Mouse (Mus musculus): ENCODE results near the gene Pcyt1a. TPM values are rescaled to one million over a fixed set of nuclear protein-coding genes. Genes with fewer than 3 reads are reported as not detected.
A peak's percentile ranks its signal among the peaks of the same experiment; 100 is the strongest.

Pcyt1a gene
- total and polyA plus RNA-seq, 3 experiments: 36.9 to 53.7 TPM; not detected in 1

DNA sequence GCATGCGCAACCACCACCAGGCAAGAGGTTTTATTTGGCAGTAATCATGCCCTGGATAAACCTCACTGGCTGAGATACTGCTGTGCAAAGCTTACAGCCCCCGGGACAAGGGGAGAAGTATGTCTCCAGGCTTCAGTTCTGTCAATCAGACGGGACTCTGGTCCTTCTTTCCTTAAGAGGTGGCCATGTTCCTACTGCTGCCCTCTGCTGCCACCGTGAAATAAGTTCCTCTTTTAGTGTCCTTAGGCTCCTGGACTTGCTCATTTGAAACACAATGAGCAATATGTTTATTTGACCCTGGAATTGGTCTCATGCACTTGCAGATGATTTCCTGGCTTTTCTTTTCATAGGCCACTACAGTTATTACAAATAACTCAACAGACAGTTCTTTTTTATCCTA is 29.8 kb downstream of the Pcyt1a start:
- H3K9me3 ChIP-seq (replicated peaks; ENCODE audit: insufficient read depth, low read length): no peaks in the 10 kb centered on the region
- no peak for TF ChIP-seq MYC (IDR thresholded peaks at IDR 0.05; ENCODE audit: low read depth, low read length)
- TF ChIP-seq ZKSCAN1 (IDR thresholded peaks at IDR 0.05; ENCODE audit: low read depth, low read length): no peak
- TF ChIP-seq ZC3H11A (IDR thresholded peaks at IDR 0.05; ENCODE audit: low read depth, low read length): no peak
- peak in 1 of 3 experiments; percentile 33; a peak in 2 of 6 replicates for TF ChIP-seq CTCF (IDR thresholded peaks at IDR 0.05 in 2 of 3, conservative IDR thresholded peaks at IDR 0.05 in 1 of 3; ENCODE audit: control insufficient read depth in 1 of 3, insufficient read depth in 1 of 3, low read depth in 2 of 3, low read length in 3 of 3, poor library complexity in 1 of 3, severe bottlenecking in 1 of 3)
- no peak for TF ChIP-seq POLR2A (IDR thresholded peaks at IDR 0.05; ENCODE audit: control insufficient read depth in 1 of 2, insufficient read depth in 1 of 2, low read depth in 1 of 2, low read length in 2 of 2, poor library complexity in 1 of 2)
- no peak for TF ChIP-seq GABPA (IDR thresholded peaks at IDR 0.05; ENCODE audit: low read depth, low read length)
- TF ChIP-seq E2F4 (IDR thresholded peaks at IDR 0.05; ENCODE audit: borderline replicate concordance, low read depth, low read length): no peak
- TF ChIP-seq SMC3 (IDR thresholded peaks at IDR 0.05; ENCODE audit: low read depth, low read length): peak; percentile 41
- no peak for TF ChIP-seq KAT2A (conservative IDR thresholded peaks at IDR 0.05; ENCODE audit: low read depth, low read length)
- H3K4me1 ChIP-seq (ENCODE audit: control insufficient read depth in 1 of 2, insufficient read depth in 2 of 2, low read length in 2 of 2): peaks cover 9% of the 10 kb centered on the region in 2 experiments
- no peak overlapping the region for H3K9ac ChIP-seq (ENCODE audit: control insufficient read depth, low read depth, low read length, poor library complexity, severe bottlenecking)
- no peak overlapping the region for H3K27ac ChIP-seq (ENCODE audit: control insufficient read depth, low read depth, low read length)
- no peak overlapping the region for H3K4me3 ChIP-seq (ENCODE audit: control insufficient read depth in 1 of 2, insufficient read depth in 1 of 2, low read depth in 2 of 2, low read length in 2 of 2)
- no peak for DNase-seq (ENCODE audit: low read depth, low spot score)
- H3K27me3 ChIP-seq (ENCODE audit: control insufficient read depth in 1 of 2, insufficient read depth in 2 of 2, low read length in 2 of 2): no peaks in the 10 kb centered on the region
- H3K79me2 ChIP-seq (ENCODE audit: control insufficient read depth, insufficient read depth, low read length, poor library complexity): no peaks in the 10 kb centered on the region
- peaks cover 10 to 14% of the 10 kb centered on the region in 2 experiments for H3K36me3 ChIP-seq (ENCODE audit: control insufficient read depth in 1 of 2, insufficient read depth in 2 of 2, low read length in 2 of 2)

DNA sequence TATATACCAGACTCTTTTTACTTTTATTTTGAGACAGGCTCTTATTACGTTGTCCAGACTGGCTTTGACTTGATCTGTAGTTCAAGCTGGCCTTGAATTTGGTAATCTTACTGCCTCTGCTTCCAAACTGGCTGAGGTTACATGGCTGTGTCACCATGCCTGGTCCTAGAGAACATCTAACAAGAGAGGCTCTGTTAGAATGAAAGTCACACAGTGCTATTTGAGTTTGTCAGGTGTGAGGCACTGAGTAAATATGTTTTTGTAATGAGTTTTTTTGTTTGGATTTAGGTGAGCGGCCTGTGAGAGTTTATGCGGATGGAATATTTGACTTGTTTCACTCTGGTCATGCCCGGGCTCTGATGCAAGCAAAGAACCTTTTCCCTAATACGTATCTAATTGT is 31.0 kb downstream of the Pcyt1a start:
- no peak overlapping the region for H3K9ac ChIP-seq (ENCODE audit: control insufficient read depth, low read depth, low read length, poor library complexity, severe bottlenecking)
- no peak overlapping the region for H3K4me3 ChIP-seq (ENCODE audit: control insufficient read depth in 1 of 2, insufficient read depth in 1 of 2, low read depth in 2 of 2, low read length in 2 of 2)
- no peaks in the 10 kb centered on the region for H3K27me3 ChIP-seq (ENCODE audit: control insufficient read depth in 1 of 2, insufficient read depth in 2 of 2, low read length in 2 of 2)
- peaks cover 4 to 14% of the 10 kb centered on the region in 2 experiments; a peak in 3 of 4 replicates for H3K36me3 ChIP-seq (ENCODE audit: control insufficient read depth in 1 of 2, insufficient read depth in 2 of 2, low read length in 2 of 2)
- no peaks in the 10 kb centered on the region for H3K9me3 ChIP-seq (replicated peaks; ENCODE audit: insufficient read depth, low read length)
- TF ChIP-seq GATA1 (IDR thresholded peaks at IDR 0.05; ENCODE audit: low read depth, low read length) (no peak), MAX (IDR thresholded peaks at IDR 0.05; ENCODE audit: low read length) (no peak), USF1 (IDR thresholded peaks at IDR 0.05; ENCODE audit: low read depth, low read length) (no peak), ETS1 (IDR thresholded peaks at IDR 0.05; ENCODE audit: low read depth, low read length) (no peak), ZKSCAN1 (IDR thresholded peaks at IDR 0.05; ENCODE audit: low read depth, low read length) (no peak), MYC (IDR thresholded peaks at IDR 0.05; ENCODE audit: low read depth, low read length) (no peak), TBP (IDR thresholded peaks at IDR 0.05; ENCODE audit: low read depth, low read length) (no peak), MEF2A (IDR thresholded peaks at IDR 0.05; ENCODE audit: extremely low read depth, insufficient replicate concordance, low read depth, low read length, poor library complexity, severe bottlenecking) (no peak), SIN3A (IDR thresholded peaks at IDR 0.05; ENCODE audit: low read length) (no peak), MXI1 (IDR thresholded peaks at IDR 0.05; ENCODE audit: low read depth, low read length) (no peak), MAFK (IDR thresholded peaks at IDR 0.05; ENCODE audit: borderline replicate concordance, low read depth, low read length) (no peak), NELFE (IDR thresholded peaks at IDR 0.05; ENCODE audit: low read depth, low read length) (no peak), ZMIZ1 (IDR thresholded peaks at IDR 0.05; ENCODE audit: low read depth, low read length) (no peak), TCF12 (IDR thresholded peaks at IDR 0.05; ENCODE audit: low read depth, low read length) (no peak)
- H3K27ac ChIP-seq (ENCODE audit: control insufficient read depth, low read depth, low read length): no peak overlapping the region
- H3K4me1 ChIP-seq (ENCODE audit: control insufficient read depth in 1 of 2, insufficient read depth in 2 of 2, low read length in 2 of 2): peaks cover 9% of the 10 kb centered on the region in 2 experiments
- no peak for DNase-seq (ENCODE audit: low read depth, low spot score)
- no peaks in the 10 kb centered on the region for H3K79me2 ChIP-seq (ENCODE audit: control insufficient read depth, insufficient read depth, low read length, poor library complexity)

Data from MEL (cell line).